Mouse (Mus musculus) heart, embryonic 16.5 days (tissue): ENCODE measurements around the gene Rpl18a. TPM values are rescaled to one million over a fixed set of nuclear protein-coding genes. Genes with fewer than 3 reads are reported as not detected.

Experiments used
- ATAC-seq: fragments of 200-750 bp; cut with Nextera tagmentation; replicated peaks from 2 replicates; pipeline ENCODE4 v1.8.0; 2017; ENCODE audit warnings: moderate number of reproducible peaks; ENCODE audit not compliant: insufficient read depth, low FRiP score; ENCODE audit errors: extremely low read depth
- H3K27ac ChIP-seq: fragments of 300-500 bp; sonication (generic); 2 replicates; pipeline ENCODE4 v1.5.1; 2014; ENCODE audit warnings: mild to moderate bottlenecking, low read length, control low read depth, moderate library complexity
- H3K27me3 ChIP-seq: fragments of 300-500 bp; sonication (generic); 2 replicates; pipeline ENCODE4 v1.6.1; 2014; ENCODE audit warnings: low read length, mixed read lengths; ENCODE audit not compliant: control insufficient read depth, insufficient read depth
- H3K36me3 ChIP-seq: fragments of 300-500 bp; sonication (generic); 2 replicates; pipeline ENCODE4 v1.6.1; 2014; ENCODE audit not compliant: control insufficient read depth, insufficient read depth
- H3K4me1 ChIP-seq: fragments of 300-500 bp; sonication (generic); 2 replicates; pipeline ENCODE4 v1.6.1; 2014; ENCODE audit warnings: low read length, mixed read lengths; ENCODE audit not compliant: control insufficient read depth, insufficient read depth
- H3K4me2 ChIP-seq: fragments of 300-500 bp; sonication (generic); 2 replicates; pipeline ENCODE4 v1.6.1; 2014; ENCODE audit warnings: low read depth, mild to moderate bottlenecking, control low read depth, low read length
- H3K4me3 ChIP-seq: fragments of 300-500 bp; sonication (generic); 2 replicates; pipeline ENCODE4 v1.5.1; 2014; ENCODE audit warnings: mild to moderate bottlenecking, control low read depth, low read length
- H3K9ac ChIP-seq: fragments of 300-500 bp; sonication (generic); 2 replicates; pipeline ENCODE4 v1.6.1; 2014; ENCODE audit warnings: low read length, control low read depth
- H3K9me3 ChIP-seq: fragments of 300-500 bp; sonication (generic); replicated peaks from 2 replicates; pipeline ENCODE4 v1.6.1; 2016; ENCODE audit warnings: low read length; ENCODE audit not compliant: control insufficient read depth
- WGBS: fragments of 180-500 bp; shearing (Covaris S2); extraction: QIAGEN DNeasy Blood & Tissue Kit; methylation state at CpG from one replicate; pipeline ENCODE4 v1.1.7; 2014; 5-methylcytosine and 5-hydroxymethylcytosine counted together
- polyA plus RNA-seq: library from polyadenylated mRNA; unstranded; fragments of >200 nt; fragmentation: Nextera tagmentation; extraction: Ambion mirVana; gene quantifications from 2 replicates; pipeline ENCODE4 v1.2.1, GENCODE M21; 2015

Gene Rpl18a
- polyA plus RNA-seq, 1 experiment from 2014 or later = 2,334 TPM

DNA sequence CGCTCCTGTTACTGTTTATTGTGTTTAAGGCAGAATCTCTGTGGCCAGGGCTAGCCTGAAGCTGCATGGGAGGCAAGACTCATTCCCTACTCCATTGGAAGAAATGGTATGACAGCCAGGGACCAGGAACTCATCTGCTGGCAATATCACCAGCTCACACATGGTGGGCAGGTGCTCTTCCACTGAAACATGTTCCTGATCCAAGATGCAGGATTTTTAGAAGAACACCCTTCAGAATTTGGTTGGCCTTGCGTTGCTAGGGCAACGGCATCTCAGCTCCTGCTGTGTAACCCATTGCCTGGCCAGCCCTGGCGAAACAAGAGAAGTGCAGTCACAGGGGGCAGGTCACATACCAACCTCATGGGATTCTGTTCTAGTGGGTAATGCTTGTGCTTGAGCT, 17.7 kb downstream of the Rpl18a start:
- Histone ChIP-seq H3K4me2 (no peak overlapping the region), H3K36me3 (no peaks in the 10 kb centered on the region), H3K9me3 (no peaks in the 10 kb centered on the region), H3K27me3 (no peaks in the 10 kb centered on the region; the same call in 1 of the 2 replicates), H3K4me3 (no peak overlapping the region), H3K27ac (no peak overlapping the region), H3K9ac (no peak overlapping the region), H3K4me1 (peaks cover 12% of the 10 kb centered on the region)
- ATAC-seq = no peak
- 53% methylated on average over 4 of the region's 4 CpGs for WGBS

DNA sequence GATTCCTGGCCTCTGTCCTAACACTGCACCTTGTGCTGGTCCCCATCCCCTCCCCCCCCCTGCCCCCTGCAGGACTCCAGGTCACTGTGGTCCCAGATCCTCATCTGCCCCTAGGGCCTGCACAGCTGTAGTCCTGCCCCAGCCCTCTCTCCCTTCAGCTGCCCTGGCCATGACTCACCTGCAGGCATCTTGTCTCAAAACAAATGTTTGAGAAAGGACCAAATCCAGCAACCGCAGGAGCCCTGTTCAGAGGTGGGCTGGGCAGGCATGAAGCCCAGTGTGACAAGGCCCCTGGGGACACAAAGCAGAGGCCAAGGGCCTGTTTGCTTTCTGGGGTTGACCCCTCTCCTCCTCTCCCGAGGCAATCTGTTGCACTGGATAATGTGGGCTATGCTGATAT, 19.0 kb downstream of the Rpl18a start:
- H3K9ac ChIP-seq = no peak overlapping the region
- H3K27me3 ChIP-seq = no peaks in the 10 kb centered on the region; the same call in 1 of the 2 replicates
- no peak overlapping the region for H3K4me2 ChIP-seq
- H3K4me3 ChIP-seq = no peak overlapping the region
- H3K9me3 ChIP-seq = no peaks in the 10 kb centered on the region
- WGBS = 38% methylated on average over 2 of the region's 2 CpGs
- no peak for ATAC-seq
- H3K27ac ChIP-seq = no peak overlapping the region
- H3K36me3 ChIP-seq = no peaks in the 10 kb centered on the region
- peaks cover 12% of the 10 kb centered on the region for H3K4me1 ChIP-seq

GRCm38 (mm10) chr8:70876382-70876781, 20.8 kb downstream of the Rpl18a start:
- WGBS = 52% methylated on average over 4 of the region's 4 CpGs

GRCm38 (mm10) chr8:70874441-70874840, 22.8 kb downstream of the Rpl18a start:
- Histone ChIP-seq H3K4me3 (no peak overlapping the region), H3K36me3 (no peaks in the 10 kb centered on the region), H3K27ac (no peak overlapping the region), H3K9ac (no peak overlapping the region), H3K9me3 (no peaks in the 10 kb centered on the region), H3K4me2 (no peak overlapping the region), H3K4me1 (peaks cover 6% of the 10 kb centered on the region; the same call in 1 of the 2 replicates), H3K27me3 (no peaks in the 10 kb centered on the region)
- ATAC-seq = no peak
- 87% methylated on average over 13 of the region's 13 CpGs for WGBS

More at GRCm38 (mm10) chr8:70876382-70876781, 20.8 kb downstream of the Rpl18a start:
- Histone ChIP-seq H3K36me3 (no peaks in the 10 kb centered on the region), H3K4me2 (no peak overlapping the region), H3K27ac (no peak overlapping the region), H3K4me1 (peaks cover 19% of the 10 kb centered on the region), H3K9ac (no peak overlapping the region), H3K9me3 (no peaks in the 10 kb centered on the region), H3K27me3 (no peaks in the 10 kb centered on the region), H3K4me3 (no peak overlapping the region)
- ATAC-seq = no peak

- H3K27me3 ChIP-seq = no peaks in the 10 kb centered on the region
- ATAC-seq = peak; percentile 88
- peak within 1 kb of the TSS; percentile 98 for H3K4me2 ChIP-seq
- H3K4me1 ChIP-seq = peaks cover 15% of the 10 kb centered on the region
- 1% methylated on average over 46 of the region's 46 CpGs for WGBS
- H3K4me3 ChIP-seq = peak within 1 kb of the TSS; percentile 83
- H3K36me3 ChIP-seq = no peaks in the 10 kb centered on the region
- peak within 1 kb of the TSS; percentile 82 for H3K9ac ChIP-seq
- peak within 1 kb of the TSS; percentile 85 for H3K27ac ChIP-seq
- no peaks in the 10 kb centered on the region for H3K9me3 ChIP-seq
Measured at GRCm38 (mm10) chr8:70873364-70873985, 23.7 kb downstream of the Rpl18a start, which contains the start of gene Ccdc124. Gene Ccdc124, minus strand, starts transcription at chr8:70873935.

- 4% methylated on average over 31 of the region's 31 CpGs for WGBS
- Histone ChIP-seq H3K36me3 (no peaks in the 10 kb centered on the region), H3K4me3 (peak overlapping the region; percentile 83), H3K27ac (peak overlapping the region; percentile 85), H3K9ac (peak overlapping the region; percentile 82), H3K27me3 (no peaks in the 10 kb centered on the region), H3K9me3 (no peaks in the 10 kb centered on the region), H3K4me2 (peak overlapping the region; percentile 98), H3K4me1 (peaks cover 18% of the 10 kb centered on the region)
- ATAC-seq = no peak
Measured at GRCm38 (mm10) chr8:70872643-70873363, 24.4 kb downstream of the Rpl18a start.

- Histone ChIP-seq H3K4me2 (no peak overlapping the region), H3K4me1 (peaks cover 20% of the 10 kb centered on the region), H3K27ac (no peak overlapping the region; the same call in 1 of the 2 replicates), H3K9ac (no peak overlapping the region; the same call in 1 of the 2 replicates), H3K36me3 (no peaks in the 10 kb centered on the region), H3K9me3 (no peaks in the 10 kb centered on the region), H3K4me3 (no peak overlapping the region), H3K27me3 (no peaks in the 10 kb centered on the region)
- 75% methylated on average over 5 of the region's 5 CpGs for WGBS
- no peak for ATAC-seq
Measured at GRCm38 (mm10) chr8:70871195-70871807, 25.9 kb downstream of the Rpl18a start.

- no peak overlapping the region for H3K9ac ChIP-seq
- WGBS = 46% methylated on average over 16 of the region's 16 CpGs
- no peaks in the 10 kb centered on the region for H3K9me3 ChIP-seq
- peaks cover 27% of the 10 kb centered on the region for H3K4me1 ChIP-seq
- H3K27me3 ChIP-seq = no peaks in the 10 kb centered on the region
- no peak overlapping the region for H3K27ac ChIP-seq
- no peak for ATAC-seq
- H3K4me2 ChIP-seq = no peak overlapping the region
- H3K4me3 ChIP-seq = no peak overlapping the region
- no peaks in the 10 kb centered on the region for H3K36me3 ChIP-seq
Measured at GRCm38 (mm10) chr8:70869601-70870041, 27.6 kb downstream of the Rpl18a start.

DNA sequence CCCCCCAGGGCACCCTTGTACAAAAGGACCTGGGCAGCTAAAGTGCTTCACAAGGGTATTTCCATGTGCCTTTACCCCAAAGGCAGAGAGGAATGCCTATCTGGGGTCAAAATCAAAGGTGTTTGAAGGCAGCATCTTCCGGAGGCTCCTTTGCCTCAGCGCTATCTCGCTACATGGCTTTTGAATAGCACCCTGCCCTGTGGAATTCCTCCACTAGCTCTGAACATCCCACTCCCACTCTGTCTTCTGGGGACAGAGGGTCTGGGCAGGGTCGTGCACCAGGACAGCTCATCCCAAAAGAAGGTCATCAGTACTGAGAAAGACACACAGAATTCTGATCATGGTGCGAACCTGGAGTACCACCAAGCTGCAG, 28.0 kb downstream of the Rpl18a start:
- no peak for ATAC-seq
- Histone ChIP-seq H3K4me1 (peaks cover 31% of the 10 kb centered on the region), H3K9ac (peak overlapping the region; percentile 42; the same call in 1 of the 2 replicates), H3K27ac (0 out of 2 replicates have a peak overlapping the region, but pooled peaks have one; percentile 2), H3K9me3 (no peaks in the 10 kb centered on the region), H3K36me3 (no peaks in the 10 kb centered on the region), H3K4me3 (no peak overlapping the region), H3K4me2 (no peak overlapping the region), H3K27me3 (no peaks in the 10 kb centered on the region)
- WGBS = 50% methylated on average over 5 of the region's 5 CpGs
